Mouse (Mus musculus) embryonic fibroblast, embryonic 13.5 days (primary cell): ENCODE measurements around the gene Apc2. TPM values are rescaled to one million over a fixed set of nuclear protein-coding genes. Genes with fewer than 3 reads are reported as not detected.
"Not testable (repeated sequence)": the region's sequence is repeated elsewhere in the genome, so short reads cannot be mapped to it uniquely, and the experiment has no call there.

Experiments used
- H3K27ac ChIP-seq: 2 replicates; pipeline ENCODE4 v1.5.1; 2012; ENCODE audit warnings: low read length, control low read depth, inconsistent platforms; ENCODE audit not compliant: insufficient read depth
- H3K4me1 ChIP-seq: 2 replicates; pipeline ENCODE4 v1.6.1; 2011; ENCODE audit warnings: low read length; ENCODE audit not compliant: control insufficient read depth, insufficient read depth
- H3K4me3 ChIP-seq: 2 replicates; pipeline ENCODE4 v1.5.1; 2011; ENCODE audit warnings: mild to moderate bottlenecking, control low read depth, low read length; ENCODE audit not compliant: insufficient read depth
- CTCF ChIP-seq: IDR thresholded peaks from 2 replicates; pipeline ENCODE4 v1.5.1; 2011; ENCODE audit warnings: mild to moderate bottlenecking, control low read depth, low read length, moderate library complexity, borderline replicate concordance; ENCODE audit not compliant: insufficient read depth
- POLR2A ChIP-seq: IDR thresholded peaks from 2 replicates; pipeline ENCODE4 v1.6.1; 2011; ENCODE audit warnings: low read depth, mild to moderate bottlenecking, control low read depth, low read length, moderate library complexity
- polyA plus RNA-seq: library from polyadenylated mRNA; stranded (reverse); fragments of >200 nt; gene quantifications from 2 replicates; pipeline ENCODE4 v1.2.4, GENCODE M21; 2011; ENCODE audit warnings: low read depth; ENCODE audit not compliant: missing spikeins, insufficient read length

Apc2 gene
- 2.5 and 3.7 TPM in 2 replicates for polyA plus RNA-seq

DNA sequence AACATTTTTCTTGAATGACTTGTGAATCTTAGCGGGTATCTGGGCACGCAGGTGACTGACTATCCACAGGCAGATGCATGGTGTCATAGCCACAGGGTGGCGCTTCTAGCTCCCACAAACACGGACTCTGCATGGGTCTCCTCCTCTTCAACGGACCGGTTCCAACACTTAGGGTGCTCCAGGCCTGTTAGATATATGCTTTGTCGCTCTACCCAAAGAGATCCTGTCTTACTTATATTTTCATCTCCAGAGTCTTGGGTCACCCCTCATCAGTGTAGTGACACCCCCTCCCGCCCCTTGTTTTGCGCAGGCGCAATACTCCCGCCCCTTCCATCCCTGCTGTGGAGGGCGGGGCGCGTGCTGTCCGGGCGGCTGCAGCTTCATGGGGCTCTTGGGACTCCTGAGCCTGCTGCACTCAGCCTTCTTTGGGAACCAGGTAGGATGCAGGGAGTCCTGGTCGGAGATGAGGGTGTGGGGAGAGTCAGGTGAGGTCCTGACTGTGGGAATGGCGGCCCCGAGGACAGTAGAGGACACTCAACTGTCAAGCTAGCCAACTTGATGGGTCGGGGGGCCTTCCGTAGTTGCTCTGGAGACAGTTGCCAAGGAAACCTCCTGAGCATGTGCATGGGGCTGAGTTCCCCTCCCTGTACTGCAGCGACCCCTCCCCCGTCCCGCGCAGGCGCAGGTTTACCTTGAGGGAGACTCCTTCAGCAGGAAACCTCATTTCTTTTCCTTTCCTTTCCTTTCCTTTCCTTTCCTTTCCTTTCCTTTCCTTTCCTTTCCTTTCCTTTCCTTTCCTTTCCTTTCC is at the start of gene Apc2:
Gene Apc2 (plus strand): TSS at position 360 of the 808 bp plus-strand sequence.
- TF ChIP-seq CTCF (peak; percentile 62; the same call in 1 of the 2 replicates), POLR2A (peak; percentile 54; the same call in 1 of the 2 replicates)
- Histone ChIP-seq H3K4me3 (no peak within 1 kb of the TSS), H3K4me1 (no peaks in the 10 kb centered on the region; the same call in 1 of the 2 replicates), H3K27ac (no peak within 1 kb of the TSS)

- TF ChIP-seq CTCF (peak; percentile 22; the same call in 1 of the 2 replicates), POLR2A (no peak)
- H3K4me1 ChIP-seq = no peaks in the 10 kb centered on the region
- no peak overlapping the region for H3K4me3 ChIP-seq
- no peak overlapping the region for H3K27ac ChIP-seq
Observed at GRCm38 (mm10) chr10:80247849-80248248, 47.9 kb upstream of the Apc2 start.

GRCm38 (mm10) chr10:80248437-80248836 is 47.3 kb upstream of the Apc2 start:
- H3K4me1 ChIP-seq, H3K27ac ChIP-seq, H3K4me3 ChIP-seq: not testable (repeated sequence)

DNA sequence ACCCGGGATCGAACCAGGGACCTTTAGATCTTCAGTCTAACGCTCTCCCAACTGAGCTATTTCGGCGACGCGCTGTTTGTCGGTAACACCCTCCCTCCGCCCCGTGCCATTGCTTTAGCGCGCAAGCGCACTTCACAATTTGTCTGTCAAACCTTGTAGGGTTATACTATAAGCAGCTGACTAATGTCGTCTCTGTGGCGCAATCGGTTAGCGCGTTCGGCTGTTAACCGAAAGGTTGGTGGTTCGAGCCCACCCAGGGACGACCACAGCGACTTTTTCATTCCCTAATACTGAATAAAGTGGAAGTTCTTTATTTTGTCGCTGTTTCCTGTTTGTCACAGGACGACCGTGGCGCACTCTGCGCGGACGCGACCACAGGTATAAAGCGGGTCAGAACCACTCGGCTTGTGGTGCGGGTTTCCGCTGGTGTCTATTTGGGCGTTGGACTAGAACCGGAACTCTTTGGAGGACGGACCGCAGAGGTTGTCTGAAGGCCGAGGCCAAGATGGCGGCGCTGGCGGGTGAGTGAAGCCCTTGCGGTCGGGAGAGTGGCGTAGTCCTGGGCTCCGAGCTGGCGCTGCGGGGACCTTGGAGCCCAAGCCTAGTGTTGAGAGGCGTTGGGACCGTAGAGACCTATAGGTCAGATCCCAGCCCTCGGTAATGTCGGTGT is 46.7 kb upstream of the Apc2 start, which contains the start of gene Ndufs7:
Gene Ndufs7 (plus strand): TSS at position 151 of the 670 bp plus-strand sequence.
- Histone ChIP-seq H3K27ac (peak within 1 kb of the TSS; percentile 32), H3K4me1 (no peaks in the 10 kb centered on the region), H3K4me3 (peak within 1 kb of the TSS; percentile 92)
- TF ChIP-seq CTCF (no peak), POLR2A (peak; percentile 80)

- TF ChIP-seq POLR2A (no peak), CTCF (no peak)
- no peaks in the 10 kb centered on the region for H3K4me1 ChIP-seq
- H3K4me3 ChIP-seq = peak overlapping the region; percentile 92
- no peak overlapping the region for H3K27ac ChIP-seq
Observed at GRCm38 (mm10) chr10:80250059-80250458, 45.7 kb upstream of the Apc2 start.

- TF ChIP-seq CTCF = no peak
- TF ChIP-seq POLR2A = no peak
- 0 out of 2 replicates have a peak overlapping the region, but pooled peaks have one; percentile 92 for H3K4me3 ChIP-seq
Observed at GRCm38 (mm10) chr10:80250573-80250972, 45.2 kb upstream of the Apc2 start.

GRCm38 (mm10) chr10:80252011-80252410 is 43.8 kb upstream of the Apc2 start:
- no peak overlapping the region for H3K27ac ChIP-seq
- H3K4me1 ChIP-seq = no peaks in the 10 kb centered on the region
- no peak for TF ChIP-seq CTCF
- TF ChIP-seq POLR2A = no peak
- H3K4me3 ChIP-seq = no peak overlapping the region

More at GRCm38 (mm10) chr10:80250573-80250972, 45.2 kb upstream of the Apc2 start:
- Histone ChIP-seq H3K27ac (no peak overlapping the region), H3K4me1 (no peaks in the 10 kb centered on the region)

DNA sequence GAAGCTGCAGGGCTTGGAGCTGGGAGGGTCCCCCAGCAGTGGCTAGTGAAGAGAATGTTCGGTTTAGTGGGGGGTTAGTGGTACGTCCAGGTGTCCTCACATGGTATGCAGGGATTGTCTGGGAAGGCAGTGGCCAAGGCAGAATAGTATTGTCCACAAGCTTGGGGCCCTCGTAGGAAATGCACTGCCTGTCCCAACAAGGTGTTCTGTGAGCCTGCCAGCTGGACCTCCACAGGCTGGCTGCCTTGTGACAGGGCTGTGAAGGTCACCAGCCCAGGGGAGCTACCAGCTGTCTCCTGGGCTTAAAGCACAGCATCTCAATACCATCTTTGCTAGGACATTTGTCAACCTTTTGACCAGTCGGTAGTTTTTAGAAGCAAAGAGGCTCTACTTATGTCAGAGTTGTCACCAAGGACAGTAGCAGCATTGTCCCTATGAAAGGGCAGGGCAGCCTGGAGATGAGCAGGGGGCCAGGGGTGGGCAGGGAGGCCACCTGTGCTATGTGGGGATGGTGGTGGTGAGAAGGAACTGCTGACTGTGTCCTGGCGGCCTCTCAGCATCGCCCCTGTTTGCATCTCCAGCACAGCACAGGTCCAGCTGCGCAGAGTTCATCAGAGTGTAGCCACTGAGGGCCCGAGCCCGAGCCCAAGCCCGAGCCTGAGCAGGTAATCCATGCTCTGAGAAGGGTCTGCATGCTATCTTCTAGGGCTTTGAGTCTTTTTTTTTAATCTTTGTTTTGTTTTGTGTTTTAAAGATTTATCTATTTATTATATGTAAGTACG is 43.1 kb upstream of the Apc2 start:
- no peak overlapping the region for H3K27ac ChIP-seq
- TF ChIP-seq CTCF (no peak), POLR2A (no peak)
- H3K4me3 ChIP-seq = no peak overlapping the region

DNA sequence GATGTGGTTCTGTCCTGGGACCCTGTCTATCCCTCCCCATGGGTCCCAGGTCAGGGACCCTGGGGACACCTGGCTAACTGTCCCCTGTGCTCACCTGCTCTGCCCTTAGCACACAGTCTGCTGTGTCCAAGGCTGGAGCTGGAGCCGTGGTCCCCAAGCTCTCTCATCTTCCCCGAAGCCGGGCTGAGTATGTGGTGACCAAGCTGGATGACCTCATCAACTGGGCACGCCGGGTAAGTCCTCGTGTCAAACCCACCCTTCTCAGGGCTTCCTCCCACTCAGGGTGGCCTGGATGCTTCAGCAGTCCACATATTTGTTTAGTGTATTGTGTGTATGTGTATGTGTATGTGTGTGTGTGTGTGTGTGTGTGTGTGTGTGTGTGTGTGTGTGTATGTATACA is 42.2 kb upstream of the Apc2 start:
- TF ChIP-seq CTCF = no peak
- no peak for TF ChIP-seq POLR2A
- Histone ChIP-seq H3K4me3 (no peak overlapping the region), H3K4me1 (no peaks in the 10 kb centered on the region), H3K27ac (no peak overlapping the region)

More for the DNA sequence above, 43.1 kb upstream of the Apc2 start:
- no peaks in the 10 kb centered on the region for H3K4me1 ChIP-seq
